Mouse (Mus musculus) liver, embryonic 14.5 days (tissue): ENCODE data around the gene Alox12. TPM values are rescaled to one million over a fixed set of nuclear protein-coding genes. Genes with fewer than 3 reads are reported as not detected.

Experiments used
- ATAC-seq: fragments of 200-750 bp; cut with Nextera tagmentation; 2 replicates; pipeline ENCODE4 v1.8.0; 2017; ENCODE audit warnings: moderate number of reproducible peaks, mild to moderate bottlenecking, moderate library complexity; ENCODE audit not compliant: insufficient read depth
- DNase-seq, 3 experiments: peaks; one replicate each; pipeline ENCODE4 v3.0.0-alpha.2; 2012 to 2013; ENCODE audit warnings: low read depth in 3 of 3, low spot score in 3 of 3
- H3K27ac ChIP-seq: fragments of 300-500 bp; sonication (generic); 2 replicates; pipeline ENCODE4 v1.5.1; 2014; ENCODE audit warnings: moderate library complexity, mild to moderate bottlenecking, control low read depth, inconsistent platforms
- H3K27me3 ChIP-seq: fragments of 300-500 bp; sonication (generic); 2 replicates; pipeline ENCODE4 v1.6.1; 2014; ENCODE audit warnings: mild to moderate bottlenecking, low read length, moderate library complexity; ENCODE audit not compliant: control insufficient read depth, insufficient read depth
- H3K36me3 ChIP-seq: fragments of 300-500 bp; sonication (generic); replicated peaks from 2 replicates; pipeline ENCODE4 v1.6.1; 2014; ENCODE audit warnings: low read depth; ENCODE audit not compliant: control insufficient read depth, insufficient read depth
- H3K4me1 ChIP-seq, 2 experiments: fragments of 200-500 bp in 1 of 2; fragments of 300-500 bp in 1 of 2; sonication (generic) in 1 of 2; replicated peaks; 2 replicates each; pipeline ENCODE4 v1.6.1; 2012 to 2014; ENCODE audit warnings: antibody characterized with exemption in 1 of 2, inconsistent platforms in 1 of 2, low read length in 1 of 2; ENCODE audit not compliant: control insufficient read depth in 2 of 2, insufficient read depth in 2 of 2
- H3K4me2 ChIP-seq: fragments of 300-500 bp; sonication (generic); 2 replicates; pipeline ENCODE4 v1.6.1; 2014; ENCODE audit warnings: low read depth, mild to moderate bottlenecking, control low read depth, moderate library complexity
- H3K4me3 ChIP-seq, 2 experiments: fragments of 200-500 bp in 1 of 2; fragments of 300-500 bp in 1 of 2; sonication (generic) in 1 of 2; 2 replicates each; pipeline ENCODE4 v1.5.1; 2012 to 2014; ENCODE audit warnings: low read depth in 2 of 2, low read length in 2 of 2, mild to moderate bottlenecking in 2 of 2, control low read depth in 1 of 2, inconsistent platforms in 1 of 2, moderate library complexity in 1 of 2; ENCODE audit not compliant: insufficient read depth in 1 of 2
- H3K9ac ChIP-seq: fragments of 300-500 bp; sonication (generic); replicated peaks from 2 replicates; pipeline ENCODE4 v1.6.1; 2014; ENCODE audit warnings: mild to moderate bottlenecking, control low read depth, moderate library complexity
- H3K9me3 ChIP-seq: fragments of 300-500 bp; sonication (generic); 2 replicates; pipeline ENCODE4 v1.6.1; 2016; ENCODE audit warnings: low read length, mixed read lengths; ENCODE audit not compliant: control insufficient read depth
- CTCF ChIP-seq: IDR thresholded peaks from 2 replicates; pipeline ENCODE4 v1.5.1; 2016; ENCODE audit warnings: antibody characterized with exemption, low read depth, control low read depth
- EP300 ChIP-seq: IDR thresholded peaks from 2 replicates; pipeline ENCODE4 v1.6.1; 2016; ENCODE audit warnings: antibody characterized with exemption, low read depth
- WGBS: fragments of 180-500 bp; shearing (Covaris S2); extraction: QIAGEN DNeasy Blood & Tissue Kit; methylation state at CpG from one replicate; pipeline ENCODE4 v1.1.7; 2014; ENCODE audit not compliant: insufficient replicate concordance; 5-methylcytosine and 5-hydroxymethylcytosine counted together
- polyA plus RNA-seq, 2 experiments: library from polyadenylated mRNA; depleted of rRNA in 1 of 2; stranded (reverse) in 1 of 2; unstranded in 1 of 2; fragments of >200 nt; fragmentation: Nextera tagmentation in 1 of 2; extraction: Ambion mirVana in 1 of 2; gene quantifications; 2 replicates each; pipeline versions ENCODE4 v1.2.1 to v1.2.3; 2012 to 2014

Alox12 gene
- polyA plus RNA-seq, 2 experiments, result 11.2 to 13.6 TPM

- peaks cover 5% of the 10 kb centered on the region for H3K36me3 ChIP-seq
- H3K9ac ChIP-seq, result peak within 1 kb of the TSS; percentile 96
- H3K4me3 ChIP-seq, result peak within 1 kb of the TSS; percentile 86 to 87
- H3K9me3 ChIP-seq, result no peaks in the 10 kb centered on the region
- peak; percentile 91 for ATAC-seq
- under 1% methylated on average over 69 of the region's 70 CpGs for WGBS
- peak; percentile 93 to 96 (median 93) for DNase-seq
- peak within 1 kb of the TSS; percentile 99 for H3K4me2 ChIP-seq
- no peaks in the 10 kb centered on the region for H3K27me3 ChIP-seq
- peaks cover 15 to 28% of the 10 kb centered on the region in 2 experiments for H3K4me1 ChIP-seq
- TF ChIP-seq EP300 (no peak), CTCF (peak; percentile 69)
- H3K27ac ChIP-seq, result peak within 1 kb of the TSS; percentile 96
Observed at GRCm38 (mm10) chr11:70237457-70238167, 17.5 kb downstream of the Alox12 start, which contains the start of gene 0610010K14Rik. 0610010K14Rik (minus strand) TSS chr11:70237914.

- DNase-seq (no peak), ATAC-seq (no peak)
- Histone ChIP-seq H3K4me1 (peaks cover 15 to 28% of the 10 kb centered on the region in 2 experiments), H3K36me3 (peaks cover 5% of the 10 kb centered on the region), H3K27me3 (no peaks in the 10 kb centered on the region), H3K4me3 (peak overlapping the region; percentile 86 to 87), H3K9me3 (no peaks in the 10 kb centered on the region), H3K27ac (peak overlapping the region; percentile 96), H3K4me2 (peak overlapping the region; percentile 99), H3K9ac (peak overlapping the region; percentile 96)
- 7% methylated on average over 7 of the region's 7 CpGs for WGBS
- no peak for TF ChIP-seq EP300
- no peak for TF ChIP-seq CTCF
Observed at GRCm38 (mm10) chr11:70236717-70237116, 18.4 kb downstream of the Alox12 start.

- ATAC-seq, result no peak
- Histone ChIP-seq H3K4me2 (no peak overlapping the region), H3K4me1 (peaks cover 13 to 26% of the 10 kb centered on the region in 2 experiments), H3K36me3 (peaks cover 5% of the 10 kb centered on the region), H3K9me3 (no peaks in the 10 kb centered on the region), H3K9ac (no peak overlapping the region), H3K4me3 (no peak overlapping the region), H3K27ac (no peak overlapping the region), H3K27me3 (peaks cover under 1% of the 10 kb centered on the region)
- TF ChIP-seq CTCF, result no peak
- TF ChIP-seq EP300, result no peak
- no peak for DNase-seq
- 79% methylated on average over 12 of the region's 12 CpGs for WGBS
Observed at GRCm38 (mm10) chr11:70235254-70235900, 19.8 kb downstream of the Alox12 start.

GRCm38 (mm10) chr11:70234497-70234896 lies 20.7 kb downstream of the Alox12 start:
- H3K36me3 ChIP-seq, result peaks cover 5% of the 10 kb centered on the region
- TF ChIP-seq CTCF (no peak), EP300 (no peak)
- WGBS, result 29% methylated on average over 8 of the region's 8 CpGs
- no peak for ATAC-seq
- H3K27me3 ChIP-seq, result peaks cover 10% of the 10 kb centered on the region
- DNase-seq, result no peak
- no peak overlapping the region for H3K9ac ChIP-seq
- H3K4me1 ChIP-seq, result peaks cover 17 to 27% of the 10 kb centered on the region in 2 experiments
- H3K9me3 ChIP-seq, result no peaks in the 10 kb centered on the region
- no peak overlapping the region for H3K4me2 ChIP-seq
- no peak overlapping the region for H3K27ac ChIP-seq
- H3K4me3 ChIP-seq, result no peak overlapping the region

- H3K27ac ChIP-seq, result no peak overlapping the region
Observed at GRCm38 (mm10) chr11:70234037-70234436, 21.1 kb downstream of the Alox12 start.

More at GRCm38 (mm10) chr11:70234037-70234436, 21.1 kb downstream of the Alox12 start:
- no peaks in the 10 kb centered on the region for H3K9me3 ChIP-seq
- WGBS, result 54% methylated on average over 5 of the region's 5 CpGs
- TF ChIP-seq CTCF, result no peak
- TF ChIP-seq EP300, result no peak
- no peak overlapping the region for H3K4me2 ChIP-seq
- no peak overlapping the region for H3K4me3 ChIP-seq
- peaks cover 14% of the 10 kb centered on the region for H3K27me3 ChIP-seq
- ATAC-seq (no peak), DNase-seq (no peak)
- H3K36me3 ChIP-seq, result peaks cover 5% of the 10 kb centered on the region
- H3K9ac ChIP-seq, result no peak overlapping the region
- peaks cover 21 to 32% of the 10 kb centered on the region in 2 experiments for H3K4me1 ChIP-seq
